In the genomic region with DNA sequence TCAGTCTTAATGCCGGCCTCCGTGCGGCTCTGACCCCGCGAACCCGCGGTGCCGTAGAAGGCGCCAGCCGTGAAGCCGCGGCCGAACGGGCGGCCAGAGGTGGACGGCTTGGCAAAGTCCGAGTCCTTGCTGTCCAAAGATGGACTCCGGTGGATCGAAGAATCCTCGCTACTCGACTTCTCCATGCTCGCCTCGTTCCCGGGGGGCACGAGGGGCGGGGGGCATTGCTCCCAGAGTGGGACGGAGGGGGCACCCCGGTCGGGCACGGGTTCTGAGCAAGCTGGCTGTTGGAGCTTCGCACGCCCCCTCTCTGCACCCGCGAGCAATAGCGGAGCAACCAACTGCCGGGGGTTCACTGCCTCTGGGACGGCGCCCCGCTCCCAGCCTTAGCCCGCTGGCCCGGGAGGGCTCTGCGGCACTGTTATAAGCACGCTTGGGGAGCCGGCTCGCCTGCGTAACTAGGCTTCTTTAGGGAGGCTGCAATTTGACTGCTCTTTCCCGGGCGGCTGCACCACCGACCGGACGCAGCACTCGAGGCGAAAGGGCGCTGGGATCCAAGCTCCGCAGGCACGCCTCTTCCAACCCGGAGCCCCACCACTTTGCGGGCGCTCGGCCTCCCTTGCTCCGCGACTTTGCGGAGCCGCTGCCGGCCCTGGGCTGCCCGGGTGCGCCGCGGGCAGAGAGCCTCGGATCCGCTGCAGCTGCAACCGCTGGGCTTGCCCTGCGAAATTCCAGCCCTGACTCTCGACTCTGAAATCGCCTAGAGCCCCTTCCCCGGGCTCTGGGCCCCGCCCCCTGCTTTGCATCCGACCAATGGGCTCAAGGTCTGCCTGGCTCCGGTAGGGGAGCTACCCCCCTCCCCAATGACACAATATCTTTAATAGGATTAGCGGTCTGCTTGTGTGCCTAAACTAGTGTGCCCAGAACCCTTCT, we compare ENCODE assay signal across 8 mouse cellular contexts.
DNase-seq lines count a peak whose midpoint lies in the region; ATAC-seq and TF ChIP-seq lines count a peak whose summit lies in the region.

No protein-coding gene starts in this region.

- TF ChIP-seq EP300 in heart, adult 2 months (IDR thresholded peaks at IDR 0.05; ENCODE audit: insufficient read depth, low read depth, low read length) = no peak

- peak overlapping the region; percentile 83 for H3K27ac ChIP-seq in embryonic facial prominence, embryonic 10.5 days (replicated peaks)
- peak overlapping the region; percentile 84 for H3K27ac ChIP-seq in heart, adult 2 months
- no peak overlapping the region for H3K27ac ChIP-seq in liver, embryonic 16.5 days (ENCODE audit: low read length)

- peak overlapping the region; percentile 69 for H3ac ChIP-seq in C2C12 (ENCODE audit: control insufficient read depth, insufficient read length, low read depth)

- H3K79me2 ChIP-seq in C2C12 (ENCODE audit: control insufficient read depth, insufficient read depth) = peaks cover 26% of the 10 kb centered on the region
- H3K79me2 ChIP-seq in heart, adult 2 months (replicated peaks; ENCODE audit: control insufficient read depth, insufficient read depth, low read length) = no peaks in the 10 kb centered on the region

- TF ChIP-seq POLR2A in heart, adult 2 months (IDR thresholded peaks at IDR 0.05; ENCODE audit: insufficient read depth, low read depth, low read length) = peak; percentile 40; the same call in 1 of the 2 replicates

- H3K9ac ChIP-seq in heart, adult 2 months (ENCODE audit: low read depth, low read length) = peak overlapping the region; percentile 71
- peak overlapping the region; percentile 7; the same call in 1 of the 2 replicates for H3K9ac ChIP-seq in liver, embryonic 16.5 days (ENCODE audit: low read depth, low read length)

- peaks cover 11% of the 10 kb centered on the region for H3K79me3 ChIP-seq in C2C12 (ENCODE audit: low read depth)

- H3K27me3 ChIP-seq in C2C12 (ENCODE audit: control insufficient read depth, insufficient read depth, insufficient read length) = no peaks in the 10 kb centered on the region
- peaks cover 38% of the 10 kb centered on the region for H3K27me3 ChIP-seq in embryonic facial prominence, embryonic 10.5 days (replicated peaks; ENCODE audit: low read depth, poor library complexity, severe bottlenecking)
- H3K27me3 ChIP-seq in heart, adult 2 months (ENCODE audit: control insufficient read depth, insufficient read depth, low read length) = no peaks in the 10 kb centered on the region
- H3K27me3 ChIP-seq in liver, embryonic 16.5 days (ENCODE audit: control insufficient read depth, insufficient read depth, low read depth, low read length) = peaks cover 31% of the 10 kb centered on the region

- peak overlapping the region; percentile 65 for H3K4me2 ChIP-seq in liver, embryonic 16.5 days (ENCODE audit: low read depth, low read length)

- TF ChIP-seq CTCF in C2C12 (IDR thresholded peaks at IDR 0.05; ENCODE audit: control insufficient read depth, insufficient read depth, insufficient read length) = peak; percentile 41
- peak; percentile 55 for TF ChIP-seq CTCF in heart, adult 2 months (IDR thresholded peaks at IDR 0.05)

- H3K36me3 ChIP-seq in C2C12 (ENCODE audit: control insufficient read depth, insufficient read depth) = no peaks in the 10 kb centered on the region
- H3K36me3 ChIP-seq in embryonic facial prominence, embryonic 10.5 days (replicated peaks) = no peaks in the 10 kb centered on the region
- no peaks in the 10 kb centered on the region for H3K36me3 ChIP-seq in heart, adult 2 months (ENCODE audit: control insufficient read depth, insufficient read depth, low read length)
- no peaks in the 10 kb centered on the region for H3K36me3 ChIP-seq in liver, embryonic 16.5 days (ENCODE audit: control insufficient read depth, insufficient read depth)

- ATAC-seq in liver, embryonic 16.5 days (ENCODE audit: low read depth) = peak; percentile 51

- WGBS in embryonic facial prominence, embryonic 10.5 days = under 1% methylated on average over 80 of the region's 80 CpGs
- 14% methylated on average over 80 of the region's 80 CpGs for WGBS in heart, adult 2 months
- 1% methylated on average over 80 of the region's 80 CpGs for WGBS in liver, embryonic 16.5 days (ENCODE audit: insufficient replicate concordance)

- DNase-seq in adrenal gland, adult 18-20 months (ENCODE audit: low spot score in 2 of 2) = peak; percentile 54 to 65
- DNase-seq in embryonic facial prominence, embryonic 10.5 days (ENCODE audit: low spot score) = peak; percentile 94
- DNase-seq in heart, adult 2 months = peak; percentile 76 to 80
- DNase-seq in kidney, adult 18-20 months = peak; percentile 49
- DNase-seq in ovary, postnatal 14 days (ENCODE audit: low spot score) = peak; percentile 30
- DNase-seq in yolk sac, embryonic 10.5 days (ENCODE audit: low spot score) = peak; percentile 86

- no peaks in the 10 kb centered on the region for H3K9me3 ChIP-seq in embryonic facial prominence, embryonic 10.5 days
- H3K9me3 ChIP-seq in liver, embryonic 16.5 days (replicated peaks; ENCODE audit: control insufficient read depth, low read length) = no peaks in the 10 kb centered on the region

- intact Hi-C loops in heart, adult 2 months (cut with DNase I) = loop anchor here (1.0 kb wide), 1 partner anchor 43 kb away; no protein-coding TSS in a partner anchor

- H3K4me3 ChIP-seq in C2C12 (ENCODE audit: insufficient read depth, poor library complexity, severe bottlenecking) = peak overlapping the region; percentile 36
- peak overlapping the region; percentile 74 for H3K4me3 ChIP-seq in embryonic facial prominence, embryonic 10.5 days
- peak overlapping the region; percentile 62 for H3K4me3 ChIP-seq in heart, adult 2 months
- H3K4me3 ChIP-seq in liver, embryonic 16.5 days (ENCODE audit: low read depth, low read length) = peak overlapping the region; percentile 54

- H3K4me1 ChIP-seq in embryonic facial prominence, embryonic 10.5 days = peaks cover 93% of the 10 kb centered on the region
- peaks cover 6% of the 10 kb centered on the region for H3K4me1 ChIP-seq in heart, adult 2 months (ENCODE audit: control insufficient read depth, insufficient read depth, low read length)
- H3K4me1 ChIP-seq in liver, embryonic 16.5 days (ENCODE audit: control insufficient read depth, low read depth, low read length) = no peaks in the 10 kb centered on the region; the same call in 1 of the 2 replicates

TF ChIP-seq in C2C12, 6 proteins besides CTCF, POLR2A, EP300 and RAD21:
- TF ChIP-seq MAX (IDR thresholded peaks at IDR 0.05) (no peak), FOSL1 (IDR thresholded peaks at IDR 0.05; ENCODE audit: insufficient read depth, low read length, poor library complexity, severe bottlenecking) (no peak), USF1 (IDR thresholded peaks at IDR 0.05; ENCODE audit: low read depth) (no peak), CEBPB (IDR thresholded peaks at IDR 0.05; ENCODE audit: low read depth) (no peak), MYOG (IDR thresholded peaks at IDR 0.05; ENCODE audit: control insufficient read depth, extremely low read depth, insufficient read length) (no peak), MYOD1 (IDR thresholded peaks at IDR 0.05; ENCODE audit: control insufficient read depth, insufficient read length, low read depth) (no peak)

Comparison
In these comparisons a context has a peak if more than half of its experiments do, and no peak if none do; other contexts are left out.
1. DNase-seq: peak in every context shown above with its lines; median percentile 94 in embryonic facial prominence, embryonic 10.5 days; 86 in yolk sac, embryonic 10.5 days; 78 in heart, adult 2 months; 60 in adrenal gland, adult 18-20 months; 49 in kidney, adult 18-20 months; 30 in ovary, postnatal 14 days.